Mouse (Mus musculus): ENCODE data around the gene Pbx2. TPM values are rescaled to one million over a fixed set of nuclear protein-coding genes. Genes with fewer than 3 reads are reported as not detected.
A peak's percentile ranks its signal among the peaks of the same experiment; 100 is the strongest.

Pbx2 gene
- polyA plus RNA-seq, 1 experiment from 2014 or later = 7.6 TPM

- Histone ChIP-seq H3K4me3 (replicated peaks; ENCODE audit: low read length) (no peak overlapping the region), H3K4me2 (ENCODE audit: low read length) (no peak overlapping the region), H3K36me3 (ENCODE audit: control insufficient read depth, insufficient read depth) (peaks cover 11% of the 10 kb centered on the region; the same call in 1 of the 2 replicates), H3K9me3 (ENCODE audit: control insufficient read depth, low read length) (no peaks in the 10 kb centered on the region), H3K27me3 (replicated peaks; ENCODE audit: control insufficient read depth, insufficient read depth, low read length) (no peaks in the 10 kb centered on the region), H3K4me1 (replicated peaks; ENCODE audit: control insufficient read depth, insufficient read depth, low read length) (peaks cover 5% of the 10 kb centered on the region), H3K9ac (replicated peaks; ENCODE audit: low read depth, low read length) (no peak overlapping the region), H3K27ac (ENCODE audit: low read length) (no peak overlapping the region)
- no peak for ATAC-seq
- WGBS = 93% methylated on average over 8 of the region's 8 CpGs
Measured at GRCm38 (mm10) chr17:34621006-34621405, 29.9 kb downstream of the Pbx2 start.

DNA sequence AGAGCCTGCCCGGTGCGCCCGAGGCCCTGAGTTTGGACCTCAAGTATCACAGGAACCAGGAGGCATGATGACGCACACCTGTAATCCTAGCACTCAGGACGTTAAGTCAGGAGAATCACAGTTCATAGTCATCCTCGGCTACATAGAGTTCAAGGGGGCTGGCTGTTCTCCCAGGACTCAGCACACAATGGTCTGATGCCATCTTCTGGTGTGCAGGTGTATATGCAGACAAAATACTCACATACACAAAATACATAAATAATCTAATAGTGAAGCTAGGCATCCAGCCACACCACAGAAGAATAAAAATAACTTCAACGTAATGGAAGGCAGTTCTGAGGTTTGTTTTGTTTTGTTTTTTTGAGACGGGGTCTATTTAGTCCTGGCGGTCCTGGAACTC lies 32.1 kb downstream of the Pbx2 start:
- 85% methylated on average over 9 of the region's 9 CpGs for WGBS
- no peaks in the 10 kb centered on the region for H3K27me3 ChIP-seq (replicated peaks; ENCODE audit: control insufficient read depth, insufficient read depth, low read length)
- no peaks in the 10 kb centered on the region for H3K9me3 ChIP-seq (ENCODE audit: control insufficient read depth, low read length)
- no peak overlapping the region for H3K4me2 ChIP-seq (ENCODE audit: low read length)
- H3K9ac ChIP-seq (replicated peaks; ENCODE audit: low read depth, low read length) = no peak overlapping the region
- ATAC-seq = no peak
- H3K36me3 ChIP-seq (ENCODE audit: control insufficient read depth, insufficient read depth) = peaks cover 5% of the 10 kb centered on the region; the same call in 1 of the 2 replicates
- no peak overlapping the region for H3K27ac ChIP-seq (ENCODE audit: low read length)
- no peak overlapping the region for H3K4me3 ChIP-seq (replicated peaks; ENCODE audit: low read length)
- peaks cover 16% of the 10 kb centered on the region for H3K4me1 ChIP-seq (replicated peaks; ENCODE audit: control insufficient read depth, insufficient read depth, low read length)

GRCm38 (mm10) chr17:34624981-34625380 lies 33.9 kb downstream of the Pbx2 start:
- Histone ChIP-seq H3K4me3 (replicated peaks; ENCODE audit: low read length) (no peak overlapping the region), H3K4me2 (ENCODE audit: low read length) (no peak overlapping the region), H3K4me1 (replicated peaks; ENCODE audit: control insufficient read depth, insufficient read depth, low read length) (peaks cover 34% of the 10 kb centered on the region), H3K27ac (ENCODE audit: low read length) (no peak overlapping the region), H3K36me3 (ENCODE audit: control insufficient read depth, insufficient read depth) (peaks cover 5% of the 10 kb centered on the region; the same call in 1 of the 2 replicates), H3K27me3 (replicated peaks; ENCODE audit: control insufficient read depth, insufficient read depth, low read length) (peaks cover 3% of the 10 kb centered on the region), H3K9ac (replicated peaks; ENCODE audit: low read depth, low read length) (no peak overlapping the region), H3K9me3 (ENCODE audit: control insufficient read depth, low read length) (no peaks in the 10 kb centered on the region)
- WGBS = 95% methylated on average over 3 of the region's 3 CpGs
- no peak for ATAC-seq

GRCm38 (mm10) chr17:34626062-34626772 lies 35.2 kb downstream of the Pbx2 start:
- H3K27ac ChIP-seq (ENCODE audit: low read length) = peak overlapping the region; percentile 82; the same call in 1 of the 2 replicates
- 49% methylated on average over 16 of the region's 16 CpGs for WGBS
- no peaks in the 10 kb centered on the region for H3K9me3 ChIP-seq (ENCODE audit: control insufficient read depth, low read length)
- no peak for ATAC-seq
- H3K4me2 ChIP-seq (ENCODE audit: low read length) = peak overlapping the region; percentile 89
- peaks cover 10% of the 10 kb centered on the region for H3K27me3 ChIP-seq (replicated peaks; ENCODE audit: control insufficient read depth, insufficient read depth, low read length)
- peaks cover 5% of the 10 kb centered on the region; the same call in 1 of the 2 replicates for H3K36me3 ChIP-seq (ENCODE audit: control insufficient read depth, insufficient read depth)
- peaks cover 46% of the 10 kb centered on the region for H3K4me1 ChIP-seq (replicated peaks; ENCODE audit: control insufficient read depth, insufficient read depth, low read length)
- H3K9ac ChIP-seq (replicated peaks; ENCODE audit: low read depth, low read length) = peak overlapping the region; percentile 65
- H3K4me3 ChIP-seq (replicated peaks; ENCODE audit: low read length) = peak overlapping the region; percentile 69

DNA sequence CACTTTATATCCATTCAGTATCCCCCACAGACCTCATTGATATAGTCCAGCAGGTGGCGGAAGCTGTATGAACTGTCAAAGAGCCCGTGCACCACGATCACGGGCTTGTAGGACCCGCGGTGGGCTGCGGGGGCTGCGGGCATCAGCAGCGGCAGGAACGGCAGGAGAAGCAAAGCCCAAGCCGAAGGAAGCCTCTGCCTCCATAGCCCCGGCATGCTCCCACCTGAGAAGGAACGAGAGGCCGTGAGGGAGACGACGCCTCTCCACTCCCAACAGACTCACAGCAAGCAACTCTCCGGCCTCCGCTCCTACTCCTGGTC lies 35.7 kb downstream of the Pbx2 start:
- peak; percentile 29 for ATAC-seq
- WGBS = 0% methylated on average over 18 of the region's 18 CpGs
- Histone ChIP-seq H3K4me2 (ENCODE audit: low read length) (peak overlapping the region; percentile 89), H3K4me1 (replicated peaks; ENCODE audit: control insufficient read depth, insufficient read depth, low read length) (peaks cover 51% of the 10 kb centered on the region), H3K27ac (ENCODE audit: low read length) (peak overlapping the region; percentile 82), H3K9ac (replicated peaks; ENCODE audit: low read depth, low read length) (peak overlapping the region; percentile 65), H3K4me3 (replicated peaks; ENCODE audit: low read length) (peak overlapping the region; percentile 69), H3K27me3 (replicated peaks; ENCODE audit: control insufficient read depth, insufficient read depth, low read length) (peaks cover 15% of the 10 kb centered on the region), H3K36me3 (ENCODE audit: control insufficient read depth, insufficient read depth) (peaks cover 5% of the 10 kb centered on the region; the same call in 1 of the 2 replicates), H3K9me3 (ENCODE audit: control insufficient read depth, low read length) (no peaks in the 10 kb centered on the region)

DNA sequence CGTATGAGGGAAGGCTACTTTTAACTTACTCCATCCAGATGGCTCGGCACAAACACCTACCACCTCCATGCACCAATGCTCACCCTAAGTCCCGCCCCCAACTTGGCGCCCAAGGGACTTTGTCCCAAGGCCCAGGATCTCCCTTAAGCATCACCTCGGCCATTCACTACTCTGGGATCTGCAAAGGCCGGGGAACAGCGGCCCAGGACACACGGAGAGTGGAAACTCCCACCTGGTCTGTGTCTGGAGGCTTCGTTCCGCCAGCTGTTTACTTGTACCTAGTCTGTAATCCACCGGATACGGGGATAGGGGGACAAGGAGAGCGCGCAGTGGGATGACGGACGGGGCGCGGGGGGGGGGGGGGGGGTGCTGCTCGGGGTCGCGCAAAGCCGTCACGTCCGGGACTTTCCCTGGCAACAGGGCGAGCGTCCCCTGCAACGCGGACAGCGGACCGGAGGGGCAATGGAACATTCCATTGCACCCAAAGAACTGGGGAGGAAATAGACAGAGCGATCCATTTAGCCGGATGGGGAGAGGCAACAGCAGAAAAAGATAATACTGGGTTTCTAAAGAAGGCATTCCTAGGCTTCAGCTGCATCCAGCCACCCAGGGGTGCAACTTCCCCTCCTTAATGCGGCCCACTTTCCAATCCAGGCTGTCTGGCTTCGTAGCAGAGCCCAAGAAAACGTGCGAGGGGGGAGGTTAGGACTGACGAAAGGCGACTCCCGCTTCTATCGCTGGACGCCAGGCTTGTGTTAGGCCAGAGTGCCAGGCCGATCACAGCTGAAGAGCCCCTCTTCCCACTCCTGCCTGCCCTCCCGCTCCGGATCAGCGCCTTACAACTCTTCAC lies 36.3 kb downstream of the Pbx2 start:
- WGBS = under 1% methylated on average over 39 of the region's 45 CpGs
- ATAC-seq = peak; percentile 76

DNA sequence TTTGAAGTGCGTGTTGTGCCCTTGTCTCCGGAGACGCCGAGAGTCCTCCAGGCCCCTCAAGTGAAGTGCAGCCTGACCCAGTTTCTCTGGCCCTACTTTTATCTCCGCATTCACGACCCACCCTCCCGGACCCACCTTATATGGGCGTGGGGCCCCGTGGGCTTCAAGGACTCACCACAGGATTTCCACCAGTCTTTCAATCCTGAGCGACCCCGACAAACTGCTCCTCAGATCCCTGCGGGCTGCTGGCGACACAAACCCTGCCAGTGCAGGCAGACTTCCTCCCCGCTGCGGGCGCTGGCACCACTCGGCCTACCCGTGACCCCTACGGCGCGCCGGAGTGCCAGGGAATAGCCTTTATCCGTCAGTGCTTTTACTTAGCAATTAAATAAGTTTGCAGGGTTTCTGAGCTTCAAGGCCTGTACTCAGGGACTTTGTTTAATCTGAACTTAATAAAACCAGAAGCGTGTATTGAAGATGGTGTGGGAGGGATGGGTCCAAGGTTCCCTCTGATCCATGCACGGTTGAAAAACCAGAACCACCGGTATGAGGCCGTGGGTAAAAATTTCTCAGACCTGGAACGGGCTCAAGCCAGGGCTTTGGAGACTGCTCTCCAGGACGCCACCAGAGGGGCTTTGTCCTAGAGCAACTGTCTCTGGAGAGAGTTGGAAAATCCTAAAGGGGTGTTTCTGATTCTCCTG lies 37.0 kb downstream of the Pbx2 start, which contains the start of gene Ppt2:
TSS of gene Ppt2 (minus strand) at position 568 of the 701 bp plus-strand sequence.
- WGBS = 6% methylated on average over 29 of the region's 29 CpGs
- H3K4me2 ChIP-seq (ENCODE audit: low read length) = peak within 1 kb of the TSS; percentile 89
- H3K4me3 ChIP-seq (replicated peaks; ENCODE audit: low read length) = peak within 1 kb of the TSS; percentile 69
- H3K9me3 ChIP-seq (ENCODE audit: control insufficient read depth, low read length) = no peaks in the 10 kb centered on the region
- H3K9ac ChIP-seq (replicated peaks; ENCODE audit: low read depth, low read length) = peak within 1 kb of the TSS; percentile 65
- H3K27me3 ChIP-seq (replicated peaks; ENCODE audit: control insufficient read depth, insufficient read depth, low read length) = peaks cover 16% of the 10 kb centered on the region
- peak within 1 kb of the TSS; percentile 82 for H3K27ac ChIP-seq (ENCODE audit: low read length)
- H3K4me1 ChIP-seq (replicated peaks; ENCODE audit: control insufficient read depth, insufficient read depth, low read length) = peaks cover 60% of the 10 kb centered on the region
- H3K36me3 ChIP-seq (ENCODE audit: control insufficient read depth, insufficient read depth) = no peaks in the 10 kb centered on the region; the same call in 1 of the 2 replicates
- no peak for ATAC-seq

More for the DNA sequence above, 36.3 kb downstream of the Pbx2 start:
- peak overlapping the region; percentile 65 for H3K9ac ChIP-seq (replicated peaks; ENCODE audit: low read depth, low read length)
- peaks cover 57% of the 10 kb centered on the region for H3K4me1 ChIP-seq (replicated peaks; ENCODE audit: control insufficient read depth, insufficient read depth, low read length)
- no peaks in the 10 kb centered on the region for H3K9me3 ChIP-seq (ENCODE audit: control insufficient read depth, low read length)
- H3K27ac ChIP-seq (ENCODE audit: low read length) = peak overlapping the region; percentile 82
- peak overlapping the region; percentile 89 for H3K4me2 ChIP-seq (ENCODE audit: low read length)
- H3K4me3 ChIP-seq (replicated peaks; ENCODE audit: low read length) = peak overlapping the region; percentile 69
- H3K36me3 ChIP-seq (ENCODE audit: control insufficient read depth, insufficient read depth) = peaks cover 5% of the 10 kb centered on the region; the same call in 1 of the 2 replicates
- H3K27me3 ChIP-seq (replicated peaks; ENCODE audit: control insufficient read depth, insufficient read depth, low read length) = peaks cover 16% of the 10 kb centered on the region

- Histone ChIP-seq H3K4me2 (ENCODE audit: low read length) (peak overlapping the region; percentile 89), H3K9me3 (ENCODE audit: control insufficient read depth, low read length) (no peaks in the 10 kb centered on the region), H3K36me3 (ENCODE audit: control insufficient read depth, insufficient read depth) (no peaks in the 10 kb centered on the region), H3K27ac (ENCODE audit: low read length) (peak overlapping the region; percentile 55), H3K4me1 (replicated peaks; ENCODE audit: control insufficient read depth, insufficient read depth, low read length) (peaks cover 60% of the 10 kb centered on the region), H3K9ac (replicated peaks; ENCODE audit: low read depth, low read length) (no peak overlapping the region; the same call in 1 of the 2 replicates), H3K27me3 (replicated peaks; ENCODE audit: control insufficient read depth, insufficient read depth, low read length) (peaks cover 16% of the 10 kb centered on the region), H3K4me3 (replicated peaks; ENCODE audit: low read length) (peak overlapping the region; percentile 69)
- no peak for ATAC-seq
- WGBS = 24% methylated on average over 5 of the region's 5 CpGs
Measured at GRCm38 (mm10) chr17:34628644-34628967, 37.5 kb downstream of the Pbx2 start.
